Mouse (Mus musculus) heart, embryonic 14.5 days (tissue): ENCODE measurements at regions not wholly inside any gene's neighbourhood (a gene's known extent, or its start where the extent isn't known, plus 50 kb on each side); places are given as distances from the start of the nearest gene placed in this dataset.

Experiments used
- ATAC-seq: fragments of 200-750 bp; cut with Nextera tagmentation; 2 replicates; pipeline ENCODE4 v1.8.0; 2017; ENCODE audit warnings: low read depth, moderate TSS enrichment; ENCODE audit not compliant: insufficient number of reproducible peaks, insufficient read depth, low FRiP score
- H3K27ac ChIP-seq, 2 experiments: fragments of 200-500 bp in 1 of 2; fragments of 300-500 bp in 1 of 2; sonication (generic) in 1 of 2; replicated peaks in 1 of 2; 2 replicates each; pipeline ENCODE4 v1.5.1; 2012 to 2014; ENCODE audit warnings: low read depth in 2 of 2, low read length in 2 of 2, control low read depth in 1 of 2, mild to moderate bottlenecking in 1 of 2, mixed read lengths in 1 of 2; ENCODE audit not compliant: control insufficient read depth in 1 of 2, insufficient read depth in 1 of 2
- H3K27me3 ChIP-seq: fragments of 300-500 bp; sonication (generic); 2 replicates; pipeline ENCODE4 v1.6.1; 2014; ENCODE audit warnings: mild to moderate bottlenecking, low read length, control low read depth; ENCODE audit not compliant: control insufficient read depth, insufficient read depth
- H3K36me3 ChIP-seq: fragments of 300-500 bp; sonication (generic); 2 replicates; pipeline ENCODE4 v1.6.1; 2014; ENCODE audit warnings: mild to moderate bottlenecking, control low read depth, low read length, mixed read lengths; ENCODE audit not compliant: control insufficient read depth, insufficient read depth
- H3K4me1 ChIP-seq, 2 experiments: fragments of 200-500 bp in 1 of 2; fragments of 300-500 bp in 1 of 2; sonication (generic) in 1 of 2; 2 replicates each; pipeline ENCODE4 v1.6.1; 2012 to 2014; ENCODE audit warnings: low read length in 2 of 2, control low read depth in 1 of 2, mixed read lengths in 1 of 2; ENCODE audit not compliant: control insufficient read depth in 2 of 2, insufficient read depth in 2 of 2
- H3K4me2 ChIP-seq: fragments of 300-500 bp; sonication (generic); 2 replicates; pipeline ENCODE4 v1.6.1; 2014; ENCODE audit warnings: mild to moderate bottlenecking, low read length
- H3K4me3 ChIP-seq, 2 experiments: fragments of 200-500 bp in 1 of 2; fragments of 300-500 bp in 1 of 2; sonication (generic) in 1 of 2; 2 replicates each; pipeline ENCODE4 v1.5.1; 2012 to 2014; ENCODE audit warnings: low read length in 2 of 2, mild to moderate bottlenecking in 2 of 2, control low read depth in 1 of 2, low read depth in 1 of 2, moderate library complexity in 1 of 2; ENCODE audit not compliant: control insufficient read depth in 1 of 2, insufficient read depth in 1 of 2
- H3K9ac ChIP-seq: fragments of 300-500 bp; sonication (generic); 2 replicates; pipeline ENCODE4 v1.6.1; 2014; ENCODE audit warnings: mild to moderate bottlenecking, low read length
- H3K9me3 ChIP-seq: fragments of 300-500 bp; sonication (generic); 2 replicates; pipeline ENCODE4 v1.6.1; 2016; ENCODE audit warnings: low read length, control low read depth; ENCODE audit not compliant: control insufficient read depth
- WGBS: fragments of 180-500 bp; shearing (Covaris S2); extraction: QIAGEN DNeasy Blood & Tissue Kit; methylation state at CpG from one replicate; pipeline ENCODE4 v1.1.7; 2014; 5-methylcytosine and 5-hydroxymethylcytosine counted together

GRCm38 (mm10) chr2:71627097-71627755 is 80.7 kb upstream of the Dlx2 start:
- H3K4me3 ChIP-seq: no peak overlapping the region
- H3K9me3 ChIP-seq: no peaks in the 10 kb centered on the region
- H3K27ac ChIP-seq: no peak overlapping the region; a peak in 1 of 4 replicates
- H3K4me2 ChIP-seq: no peak overlapping the region
- peaks cover 11 to 16% of the 10 kb centered on the region in 2 experiments; a peak in 3 of 4 replicates for H3K4me1 ChIP-seq
- H3K36me3 ChIP-seq: no peaks in the 10 kb centered on the region
- no peaks in the 10 kb centered on the region for H3K27me3 ChIP-seq
- no peak overlapping the region for H3K9ac ChIP-seq
- ATAC-seq: no peak; the same call in 1 of the 2 replicates
- WGBS: 55% methylated on average over 14 of the region's 14 CpGs

DNA sequence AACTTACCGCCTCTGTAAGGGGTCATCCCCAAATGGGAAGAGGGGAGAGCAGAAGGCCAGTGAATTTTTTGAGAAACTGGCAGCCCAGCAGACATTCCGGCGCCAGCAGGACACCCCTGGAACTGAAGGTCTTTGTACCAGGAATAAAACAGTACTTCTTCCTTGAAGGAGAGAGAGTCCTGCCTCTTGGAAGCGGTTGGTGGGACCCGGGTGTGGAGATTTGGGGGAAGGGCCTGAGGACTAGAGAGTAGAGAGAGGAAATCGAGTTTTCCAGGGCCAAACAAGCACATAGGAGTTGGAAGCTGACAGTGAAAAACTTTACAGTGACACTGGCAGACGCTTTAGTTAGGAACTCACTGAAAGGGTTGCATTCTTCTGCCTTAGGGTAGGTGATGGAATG is 82.3 kb upstream of the Dlx2 start:
- no peak overlapping the region for H3K27ac ChIP-seq

DNA sequence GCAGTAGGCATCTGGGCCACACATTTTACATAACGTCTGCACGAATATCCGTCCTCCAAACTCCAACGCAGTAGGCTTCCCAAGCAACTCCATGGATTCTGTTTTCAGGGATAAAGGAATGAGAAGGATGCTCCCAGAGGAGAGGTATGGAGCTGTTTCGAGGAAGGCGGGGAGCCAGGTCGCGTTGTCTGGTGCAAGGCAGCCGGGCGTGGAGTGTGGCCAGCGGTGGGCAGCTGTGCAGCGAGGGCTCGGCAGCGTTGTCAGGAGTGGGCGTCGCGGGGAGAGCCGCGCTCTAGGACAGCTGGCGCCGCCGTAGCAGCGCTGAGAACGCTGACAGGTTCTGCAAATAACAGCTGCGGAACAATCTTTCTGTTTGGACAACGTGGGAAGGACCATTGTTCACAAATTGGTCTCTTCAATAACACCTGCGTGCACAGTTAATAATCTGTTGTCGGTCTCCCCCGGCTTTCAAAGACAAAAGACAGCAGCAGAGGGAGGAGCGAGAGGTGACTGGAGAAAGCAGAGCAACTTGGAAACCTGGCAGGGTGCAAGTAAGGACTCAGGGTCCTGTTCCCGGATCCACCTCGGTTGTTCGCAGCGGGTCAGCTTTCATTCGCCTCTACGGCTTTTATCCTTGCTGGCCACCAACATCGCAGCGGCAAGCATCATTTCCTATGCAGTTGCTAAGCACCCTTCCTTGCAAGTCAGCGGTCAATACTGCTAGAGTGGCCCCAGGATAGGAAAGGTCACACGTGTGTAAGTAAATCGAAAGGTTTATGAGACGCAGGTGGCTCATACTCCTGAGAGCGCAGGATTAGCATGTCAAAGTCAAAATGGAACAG is 83.0 kb upstream of the Dlx2 start:
- Histone ChIP-seq H3K9me3 (no peaks in the 10 kb centered on the region), H3K4me3 (peak overlapping the region; percentile 42 to 45), H3K9ac (peak overlapping the region; percentile 51), H3K4me2 (peak overlapping the region; percentile 96), H3K4me1 (peaks cover 11 to 16% of the 10 kb centered on the region in 2 experiments; a peak in 3 of 4 replicates), H3K27ac (no peak overlapping the region), H3K36me3 (no peaks in the 10 kb centered on the region), H3K27me3 (no peaks in the 10 kb centered on the region)
- under 1% methylated on average over 43 of the region's 43 CpGs for WGBS
- no peak for ATAC-seq

More for the DNA sequence above, 82.3 kb upstream of the Dlx2 start:
- Histone ChIP-seq H3K4me3 (peak overlapping the region in 1 of 2 experiments; percentile 45; a peak in 2 of 4 replicates), H3K4me1 (peaks cover 11 to 16% of the 10 kb centered on the region in 2 experiments; a peak in 3 of 4 replicates), H3K9ac (no peak overlapping the region), H3K36me3 (no peaks in the 10 kb centered on the region), H3K4me2 (peak overlapping the region; percentile 96), H3K9me3 (no peaks in the 10 kb centered on the region), H3K27me3 (no peaks in the 10 kb centered on the region)
- no peak for ATAC-seq
- 43% methylated on average over 7 of the region's 7 CpGs for WGBS

- Histone ChIP-seq H3K4me3 (peak overlapping the region; percentile 42 to 45), H3K9ac (no peak overlapping the region), H3K4me1 (peaks cover 11 to 16% of the 10 kb centered on the region in 2 experiments; a peak in 3 of 4 replicates), H3K9me3 (no peaks in the 10 kb centered on the region), H3K36me3 (no peaks in the 10 kb centered on the region), H3K27ac (no peak overlapping the region), H3K4me2 (peak overlapping the region; percentile 96), H3K27me3 (no peaks in the 10 kb centered on the region)
- no peak for ATAC-seq
- 27% methylated on average over 3 of the region's 3 CpGs for WGBS
These were observed 83.5 kb upstream of the Dlx2 start for GRCm38 (mm10) chr2:71630143-71630463.

- Histone ChIP-seq H3K4me1 (peaks cover 8 to 12% of the 10 kb centered on the region in 2 experiments; a peak in 3 of 4 replicates), H3K4me3 (no peak overlapping the region), H3K9me3 (no peaks in the 10 kb centered on the region), H3K36me3 (no peaks in the 10 kb centered on the region), H3K27ac (no peak overlapping the region), H3K4me2 (no peak overlapping the region), H3K9ac (no peak overlapping the region), H3K27me3 (no peaks in the 10 kb centered on the region)
- WGBS: 78% methylated on average over 6 of the region's 6 CpGs
- ATAC-seq: no peak
These were observed 86.9 kb upstream of the Dlx2 start for GRCm38 (mm10) chr2:71633471-71633870.

DNA sequence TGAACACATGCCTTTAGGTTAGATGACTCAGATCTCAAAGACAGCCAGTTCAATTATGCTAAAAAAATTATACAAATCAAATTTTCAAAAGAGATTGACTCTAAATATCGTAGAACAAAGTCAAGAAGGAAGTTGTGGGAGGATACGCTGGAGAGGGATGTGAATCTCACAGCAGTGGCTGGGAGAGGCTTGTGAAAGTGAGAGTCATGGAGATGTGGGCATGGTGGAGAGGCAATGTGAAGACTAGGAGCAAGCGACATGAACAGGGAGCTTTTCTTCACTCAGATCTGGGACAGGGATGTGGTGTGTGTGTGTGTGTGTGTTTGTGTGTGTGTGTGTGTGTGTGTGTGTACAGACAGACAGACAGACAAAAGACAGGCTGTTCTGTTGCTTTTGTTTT is 87.9 kb upstream of the Dlx2 start:
- 73% methylated on average over 3 of the region's 3 CpGs for WGBS
- peaks cover 6 to 8% of the 10 kb centered on the region in 2 experiments; a peak in 3 of 4 replicates for H3K4me1 ChIP-seq

GRCm38 (mm10) chr2:71636134-71636533 is 89.6 kb upstream of the Dlx2 start:
- Histone ChIP-seq H3K27me3 (no peaks in the 10 kb centered on the region), H3K9me3 (peaks cover 3% of the 10 kb centered on the region; the same call in 1 of the 2 replicates), H3K27ac (no peak overlapping the region), H3K4me3 (no peak overlapping the region), H3K36me3 (no peaks in the 10 kb centered on the region), H3K4me2 (no peak overlapping the region), H3K9ac (no peak overlapping the region), H3K4me1 (no peaks in the 10 kb centered on the region)
- ATAC-seq: no peak
- WGBS: 84% methylated on average over 4 of the region's 4 CpGs

More for the DNA sequence above, 87.9 kb upstream of the Dlx2 start:
- H3K9ac ChIP-seq: no peak overlapping the region
- ATAC-seq: no peak
- H3K27me3 ChIP-seq: no peaks in the 10 kb centered on the region
- H3K9me3 ChIP-seq: no peaks in the 10 kb centered on the region
- no peak overlapping the region for H3K27ac ChIP-seq
- H3K36me3 ChIP-seq: no peaks in the 10 kb centered on the region
- H3K4me3 ChIP-seq: no peak overlapping the region
- no peak overlapping the region for H3K4me2 ChIP-seq
